Mouse (Mus musculus) heart, embryonic 13.5 days (tissue): ENCODE measurements at regions not wholly inside any gene's neighbourhood (a gene's known extent, or its start where the extent isn't known, plus 50 kb on each side); places are given as distances from the start of the nearest gene placed in this dataset.

Experiments used
- ATAC-seq: fragments of 200-750 bp; cut with Nextera tagmentation; 2 replicates; pipeline ENCODE4 v1.8.0; 2017; ENCODE audit warnings: moderate TSS enrichment; ENCODE audit not compliant: insufficient number of reproducible peaks, low FRiP score, low TSS enrichment; ENCODE audit errors: extremely low read depth
- H3K27ac ChIP-seq: fragments of 300-500 bp; sonication (generic); replicated peaks from 2 replicates; pipeline ENCODE4 v1.5.1; 2015; ENCODE audit warnings: moderate library complexity, mild to moderate bottlenecking, inconsistent platforms
- H3K27me3 ChIP-seq: fragments of 300-500 bp; sonication (generic); replicated peaks from 2 replicates; pipeline ENCODE4 v1.6.1; 2015; ENCODE audit warnings: mild to moderate bottlenecking, inconsistent platforms
- H3K36me3 ChIP-seq: fragments of 300-500 bp; sonication (generic); 2 replicates; pipeline ENCODE4 v1.6.1; 2015; ENCODE audit warnings: mild to moderate bottlenecking, inconsistent platforms
- H3K4me1 ChIP-seq: fragments of 300-500 bp; sonication (generic); 2 replicates; pipeline ENCODE4 v1.6.1; 2015; ENCODE audit warnings: inconsistent platforms
- H3K4me2 ChIP-seq: fragments of 300-500 bp; sonication (generic); 2 replicates; pipeline ENCODE4 v1.6.1; 2015; ENCODE audit warnings: inconsistent platforms, mild to moderate bottlenecking, moderate library complexity
- H3K4me3 ChIP-seq: fragments of 300-500 bp; sonication (generic); 2 replicates; pipeline ENCODE4 v1.5.1; 2015; ENCODE audit warnings: moderate library complexity, mild to moderate bottlenecking, inconsistent platforms
- H3K9ac ChIP-seq: fragments of 300-500 bp; sonication (generic); 2 replicates; pipeline ENCODE4 v1.6.1; 2015; ENCODE audit warnings: inconsistent platforms, mild to moderate bottlenecking, moderate library complexity
- H3K9me3 ChIP-seq: fragments of 300-500 bp; sonication (generic); 2 replicates; pipeline ENCODE4 v1.6.1; 2016; ENCODE audit warnings: inconsistent platforms
- WGBS: fragments of 180-500 bp; shearing (Covaris S2); methylation state at CpG from one replicate; pipeline ENCODE4 v1.1.7; 2015; ENCODE audit warnings: mixed read lengths; 5-methylcytosine and 5-hydroxymethylcytosine counted together

DNA sequence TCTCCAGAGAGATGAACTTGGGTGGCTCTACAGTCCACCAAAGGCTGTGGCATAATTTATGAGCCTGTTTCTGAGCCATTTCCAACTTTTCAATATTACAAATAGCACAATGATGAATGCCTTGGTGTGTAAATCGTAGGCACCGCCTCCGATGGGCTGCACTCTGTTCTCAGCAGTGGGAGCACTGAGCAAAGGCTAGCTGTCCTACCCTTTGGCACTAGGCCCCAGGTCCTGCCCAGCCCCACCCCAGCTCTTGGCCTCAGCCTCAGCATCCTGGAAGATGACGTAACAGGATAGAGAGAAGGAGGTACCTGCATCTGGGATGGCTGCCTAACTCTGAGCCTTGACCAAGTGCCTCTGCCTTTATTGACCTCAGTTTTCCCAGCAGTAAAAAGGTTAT is 73.4 kb upstream of the Shb start:
- H3K27me3 ChIP-seq, result 0 out of 2 replicates have a peak, but pooled peaks cover 5% of the 10 kb centered on the region
- 73% methylated on average over 4 of the region's 4 CpGs for WGBS
- no peaks in the 10 kb centered on the region for H3K36me3 ChIP-seq
- no peaks in the 10 kb centered on the region for H3K9me3 ChIP-seq
- H3K4me3 ChIP-seq, result no peak overlapping the region
- H3K9ac ChIP-seq, result no peak overlapping the region
- ATAC-seq, result no peak
- H3K4me2 ChIP-seq, result no peak overlapping the region
- no peak overlapping the region for H3K27ac ChIP-seq
- H3K4me1 ChIP-seq, result peaks cover 8% of the 10 kb centered on the region

DNA sequence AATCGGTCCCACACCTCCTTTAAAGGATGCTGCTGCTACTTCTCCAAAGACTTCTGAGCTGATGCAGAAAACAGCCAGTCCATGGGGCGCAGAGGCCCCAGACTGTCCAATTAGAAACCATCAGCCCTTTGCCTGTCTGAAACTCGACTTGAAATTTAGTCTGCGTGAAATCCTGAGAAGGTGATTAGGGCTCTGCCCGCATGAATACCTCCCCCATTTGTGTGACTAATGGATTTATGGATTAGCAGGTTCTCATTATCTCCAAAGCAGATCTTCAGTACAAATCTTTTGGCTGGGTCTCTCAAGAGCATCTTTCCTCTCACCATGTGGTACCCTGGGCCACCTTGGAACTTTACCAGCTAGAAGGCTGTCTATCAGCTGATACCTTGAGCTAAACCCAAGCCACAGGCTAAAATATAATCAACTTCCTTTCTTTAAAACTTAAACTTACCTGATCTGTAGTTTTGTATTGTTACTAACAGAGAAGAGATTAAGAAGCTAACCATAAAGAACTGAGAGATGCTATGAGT is 72.1 kb upstream of the Shb start:
- Histone ChIP-seq H3K4me1 (peaks cover 8% of the 10 kb centered on the region), H3K4me3 (no peak overlapping the region), H3K9ac (no peak overlapping the region), H3K27ac (no peak overlapping the region), H3K9me3 (no peaks in the 10 kb centered on the region), H3K27me3 (0 out of 2 replicates have a peak, but pooled peaks cover 8% of the 10 kb centered on the region), H3K36me3 (no peaks in the 10 kb centered on the region), H3K4me2 (no peak overlapping the region)
- no peak for ATAC-seq
- WGBS, result 69% methylated on average over 5 of the region's 5 CpGs

DNA sequence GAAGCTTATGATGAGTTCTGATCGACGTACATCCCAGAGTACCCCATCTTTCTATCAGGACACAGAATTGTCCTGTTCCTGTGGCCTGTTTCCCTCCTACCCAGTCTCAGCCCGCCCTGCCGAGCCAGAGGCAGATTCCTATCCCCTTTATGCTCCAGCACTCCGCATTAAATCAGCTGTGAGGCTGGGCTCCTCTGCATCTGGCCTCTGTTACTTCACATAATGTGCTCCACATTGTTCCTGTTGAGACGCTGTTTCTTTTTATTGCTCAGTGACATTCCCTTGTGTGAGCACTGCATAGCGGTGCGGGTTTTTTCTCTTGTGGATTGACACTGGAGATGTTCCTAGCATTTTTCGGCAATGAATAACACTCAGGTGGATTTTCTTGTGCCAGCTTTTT is 68.2 kb upstream of the Shb start:
- Histone ChIP-seq H3K9ac (no peak overlapping the region), H3K4me3 (no peak overlapping the region), H3K27me3 (0 out of 2 replicates have a peak, but pooled peaks cover 6% of the 10 kb centered on the region), H3K4me1 (no peaks in the 10 kb centered on the region), H3K4me2 (no peak overlapping the region), H3K36me3 (no peaks in the 10 kb centered on the region), H3K9me3 (0 out of 2 replicates have a peak, but pooled peaks cover 4% of the 10 kb centered on the region), H3K27ac (no peak overlapping the region)
- no peak for ATAC-seq
- 70% methylated on average over 9 of the region's 9 CpGs for WGBS

DNA sequence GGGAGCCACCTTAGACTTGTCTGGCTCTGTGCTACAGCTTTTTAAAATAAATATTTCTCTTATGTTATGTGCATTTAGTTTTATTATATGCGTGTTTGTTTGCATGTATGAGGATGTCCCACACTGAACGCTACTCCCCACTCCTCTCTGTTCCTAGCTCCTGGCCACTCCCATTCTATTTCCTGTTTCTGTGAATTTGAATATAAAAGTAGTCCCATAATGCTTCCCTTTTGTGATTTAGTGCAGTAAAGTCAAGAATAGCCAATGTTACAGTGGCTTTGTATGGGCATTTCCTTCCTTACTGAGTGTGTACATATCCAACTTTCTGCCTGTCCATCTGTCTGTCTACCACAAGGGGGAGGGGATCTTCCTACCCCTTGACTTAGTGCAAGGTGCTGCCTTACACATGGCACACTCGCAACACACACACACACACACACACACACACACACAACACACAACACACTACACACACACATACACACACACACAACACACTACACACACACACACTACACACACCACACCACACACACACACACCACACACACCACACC is 61.2 kb upstream of the Shb start:
- Histone ChIP-seq H3K4me2 (no peak overlapping the region), H3K4me1 (peaks cover 13% of the 10 kb centered on the region; the same call in 1 of the 2 replicates), H3K27ac (no peak overlapping the region), H3K27me3 (peaks cover 37% of the 10 kb centered on the region), H3K36me3 (no peaks in the 10 kb centered on the region), H3K4me3 (no peak overlapping the region), H3K9ac (no peak overlapping the region), H3K9me3 (0 out of 2 replicates have a peak, but pooled peaks cover 4% of the 10 kb centered on the region)
- no peak for ATAC-seq
- 75% methylated on average over 3 of the region's 3 CpGs for WGBS

DNA sequence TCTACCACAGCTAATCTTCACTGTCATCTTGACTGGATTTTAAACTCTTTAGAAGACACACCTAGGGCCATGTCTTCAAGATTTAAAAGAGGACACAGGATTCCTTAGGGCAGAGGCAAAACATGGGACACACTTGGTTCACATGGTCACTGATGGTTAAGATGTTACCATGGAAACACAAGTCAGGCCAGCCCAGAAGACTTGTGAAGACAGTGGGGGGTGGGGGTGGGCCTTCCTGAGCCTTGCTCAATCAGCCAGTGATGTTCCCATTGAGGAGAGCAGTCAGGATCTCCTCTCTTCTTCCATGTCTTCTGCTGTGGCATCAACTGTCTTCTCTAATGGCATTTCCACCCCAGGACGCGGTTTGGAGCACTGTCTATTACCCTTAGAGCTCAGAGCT is 60.5 kb upstream of the Shb start:
- WGBS, result 48% methylated on average over 2 of the region's 2 CpGs
- H3K4me2 ChIP-seq, result no peak overlapping the region
- ATAC-seq, result no peak
- peaks cover 13% of the 10 kb centered on the region; the same call in 1 of the 2 replicates for H3K4me1 ChIP-seq
- no peak overlapping the region for H3K9ac ChIP-seq
- H3K4me3 ChIP-seq, result no peak overlapping the region
- H3K27me3 ChIP-seq, result peaks cover 44% of the 10 kb centered on the region
- H3K36me3 ChIP-seq, result no peaks in the 10 kb centered on the region
- H3K9me3 ChIP-seq, result 0 out of 2 replicates have a peak, but pooled peaks cover 4% of the 10 kb centered on the region
- H3K27ac ChIP-seq, result no peak overlapping the region

DNA sequence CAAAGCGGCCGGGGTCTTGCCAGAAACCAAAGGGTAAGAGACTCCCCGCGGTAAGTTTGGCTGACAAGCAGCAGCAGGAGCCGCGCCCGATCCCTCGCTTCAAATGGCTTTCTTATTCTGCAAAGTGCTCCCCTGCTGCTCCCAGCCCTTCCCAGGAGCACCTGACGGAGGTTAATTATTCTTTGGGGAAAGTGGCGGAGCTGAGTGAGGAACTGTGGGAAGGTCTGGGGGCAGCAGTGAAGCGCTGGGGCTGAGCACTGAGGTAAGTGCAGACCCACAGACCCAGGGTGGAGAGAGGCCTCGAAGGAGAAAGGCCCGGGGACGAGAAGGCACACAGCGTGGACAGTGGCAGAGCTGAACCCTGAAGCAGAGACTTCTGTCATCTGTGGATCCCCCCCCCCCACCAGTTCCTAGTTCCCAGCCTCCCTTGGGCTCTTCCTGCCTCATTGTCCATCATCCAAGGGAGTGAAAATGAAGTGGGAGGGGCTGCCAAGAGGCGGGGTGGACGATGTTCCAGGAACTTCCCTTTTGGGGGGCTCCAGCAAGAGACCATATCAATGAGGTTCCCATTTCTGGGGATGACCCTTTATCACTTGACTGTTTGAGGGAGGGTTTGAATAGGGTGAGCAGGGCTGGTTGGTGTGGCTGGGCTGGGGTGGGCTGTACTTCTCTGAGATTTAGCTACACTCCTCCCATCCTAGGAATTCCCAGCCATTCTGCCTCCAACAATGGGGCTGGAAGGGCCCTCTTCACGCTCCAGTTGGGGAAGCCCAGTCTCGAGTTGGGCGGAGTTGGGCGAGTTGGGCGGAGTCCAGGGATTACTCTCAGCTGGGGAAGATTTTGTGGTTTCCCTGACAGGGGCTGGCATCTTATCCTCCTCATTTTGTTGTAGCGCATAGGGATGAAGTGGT is 59.4 kb upstream of the Shb start:
- no peak for ATAC-seq
- WGBS, result 7% methylated on average over 23 of the region's 23 CpGs
- H3K4me2 ChIP-seq, result peak overlapping the region; percentile 74
- peaks cover 54% of the 10 kb centered on the region for H3K27me3 ChIP-seq
- peak overlapping the region; percentile 50 for H3K4me3 ChIP-seq
- H3K36me3 ChIP-seq, result no peaks in the 10 kb centered on the region
- H3K9ac ChIP-seq, result peak overlapping the region; percentile 80
- 0 out of 2 replicates have a peak, but pooled peaks cover 8% of the 10 kb centered on the region for H3K9me3 ChIP-seq
- H3K27ac ChIP-seq, result no peak overlapping the region
- H3K4me1 ChIP-seq, result peaks cover 13% of the 10 kb centered on the region; the same call in 1 of the 2 replicates

DNA sequence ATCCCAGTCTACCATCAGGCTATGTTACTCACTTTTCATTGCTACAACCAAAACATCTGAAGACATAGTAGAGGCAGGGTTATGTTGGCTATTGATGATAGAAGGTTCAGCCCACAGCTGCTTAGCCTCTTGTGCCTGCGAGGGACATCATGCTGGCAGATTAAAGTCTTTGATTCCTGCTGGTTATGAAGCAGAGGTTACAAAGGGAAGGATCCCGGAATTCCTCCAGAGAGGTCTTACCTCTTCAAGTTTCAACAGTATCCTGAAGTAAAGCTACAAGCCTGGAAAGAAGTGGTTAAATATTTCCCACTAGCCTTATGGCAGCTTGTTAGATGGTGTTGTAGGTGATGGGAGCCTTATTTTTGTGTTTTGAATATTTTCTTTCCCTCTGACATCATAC is 58.6 kb upstream of the Shb start:
- no peak for ATAC-seq
- Histone ChIP-seq H3K36me3 (no peaks in the 10 kb centered on the region), H3K27ac (no peak overlapping the region), H3K9me3 (0 out of 2 replicates have a peak, but pooled peaks cover 7% of the 10 kb centered on the region), H3K4me3 (peak overlapping the region; percentile 50), H3K9ac (peak overlapping the region; percentile 80; the same call in 1 of the 2 replicates), H3K27me3 (peaks cover 62% of the 10 kb centered on the region), H3K4me1 (peaks cover 13% of the 10 kb centered on the region; the same call in 1 of the 2 replicates), H3K4me2 (peak overlapping the region; percentile 74)
- WGBS, result 6% methylated on average over 2 of the region's 2 CpGs

DNA sequence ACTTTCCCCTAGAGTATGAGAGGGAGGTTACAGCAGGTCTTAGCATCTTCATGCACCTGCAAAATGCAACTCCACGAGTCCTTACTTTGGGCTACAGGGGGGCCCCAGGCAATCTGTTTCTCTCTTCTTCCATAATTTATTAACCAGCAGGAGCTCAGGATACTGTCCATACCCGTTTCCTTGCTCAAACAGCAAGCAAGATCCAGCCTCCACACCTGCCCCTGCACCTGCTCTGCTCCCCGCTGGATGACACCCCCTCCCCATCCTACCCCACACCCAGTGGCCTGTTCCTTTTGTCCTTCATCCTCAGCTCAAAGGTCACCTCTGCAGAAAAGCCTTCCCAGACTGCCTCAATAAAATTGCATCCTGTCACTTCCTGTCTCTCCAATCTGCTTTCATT is 56.1 kb upstream of the Shb start:
- H3K9me3 ChIP-seq, result 0 out of 2 replicates have a peak, but pooled peaks cover 3% of the 10 kb centered on the region
- 27% methylated on average over 3 of the region's 3 CpGs for WGBS
- no peak overlapping the region for H3K27ac ChIP-seq
- no peak overlapping the region for H3K4me2 ChIP-seq
- H3K27me3 ChIP-seq, result peaks cover 81% of the 10 kb centered on the region
- H3K4me1 ChIP-seq, result peaks cover 13% of the 10 kb centered on the region; the same call in 1 of the 2 replicates
- ATAC-seq, result no peak
- H3K36me3 ChIP-seq, result no peaks in the 10 kb centered on the region
- no peak overlapping the region for H3K4me3 ChIP-seq
- H3K9ac ChIP-seq, result no peak overlapping the region

DNA sequence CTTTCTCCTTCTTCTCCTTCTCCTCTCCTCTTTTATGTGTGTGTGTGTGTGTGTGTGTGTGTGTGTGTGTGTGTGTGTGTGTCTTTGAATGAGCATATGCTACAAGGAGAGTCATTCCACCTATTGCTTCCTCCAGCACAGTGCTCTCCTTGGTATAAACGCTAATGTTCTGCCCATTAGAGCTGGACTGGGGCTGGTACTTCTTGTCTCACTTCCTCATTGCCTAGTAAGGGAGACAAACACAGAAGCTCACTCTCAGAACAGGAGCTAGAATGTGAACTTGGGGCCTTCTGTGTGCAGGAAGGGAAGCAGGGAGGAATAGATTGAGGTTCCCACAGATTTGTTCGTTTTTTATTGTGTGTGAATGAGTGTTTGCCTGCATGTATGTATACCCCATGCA is 54.9 kb upstream of the Shb start:
- Histone ChIP-seq H3K4me1 (peaks cover 24% of the 10 kb centered on the region), H3K4me2 (no peak overlapping the region), H3K9me3 (0 out of 2 replicates have a peak, but pooled peaks cover 3% of the 10 kb centered on the region), H3K9ac (no peak overlapping the region), H3K36me3 (no peaks in the 10 kb centered on the region), H3K27ac (no peak overlapping the region), H3K27me3 (peaks cover 80% of the 10 kb centered on the region), H3K4me3 (no peak overlapping the region)
- 67% methylated on average over 2 of the region's 2 CpGs for WGBS
- ATAC-seq, result no peak

DNA sequence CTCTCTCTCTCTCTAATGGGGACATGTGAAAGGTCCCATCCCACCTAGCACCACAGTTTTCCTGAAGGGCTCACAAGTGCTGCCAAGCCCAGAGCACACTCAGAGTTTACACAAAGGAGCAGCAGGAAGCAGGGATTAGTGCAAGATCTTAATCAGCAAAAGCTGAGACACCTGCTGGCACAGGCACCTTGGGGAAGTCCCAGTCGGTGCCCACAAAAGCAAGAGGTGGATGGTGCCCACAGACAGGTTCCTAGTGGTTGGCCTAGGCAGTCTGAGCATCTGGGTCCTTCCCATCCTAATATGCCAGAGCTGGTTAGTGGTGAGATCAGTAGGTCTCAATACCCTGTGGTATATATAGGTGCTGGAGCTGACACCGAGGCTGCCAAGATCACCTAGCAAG is 54.0 kb upstream of the Shb start:
- 0 out of 2 replicates have a peak, but pooled peaks cover 3% of the 10 kb centered on the region for H3K9me3 ChIP-seq
- peaks cover 18% of the 10 kb centered on the region for H3K4me1 ChIP-seq
- H3K4me2 ChIP-seq, result no peak overlapping the region
- no peak overlapping the region for H3K27ac ChIP-seq
- no peak overlapping the region for H3K9ac ChIP-seq
- WGBS, result 40% methylated on average over 2 of the region's 2 CpGs
- H3K27me3 ChIP-seq, result peaks cover 71% of the 10 kb centered on the region
- H3K4me3 ChIP-seq, result no peak overlapping the region
- H3K36me3 ChIP-seq, result no peaks in the 10 kb centered on the region
- ATAC-seq, result no peak

DNA sequence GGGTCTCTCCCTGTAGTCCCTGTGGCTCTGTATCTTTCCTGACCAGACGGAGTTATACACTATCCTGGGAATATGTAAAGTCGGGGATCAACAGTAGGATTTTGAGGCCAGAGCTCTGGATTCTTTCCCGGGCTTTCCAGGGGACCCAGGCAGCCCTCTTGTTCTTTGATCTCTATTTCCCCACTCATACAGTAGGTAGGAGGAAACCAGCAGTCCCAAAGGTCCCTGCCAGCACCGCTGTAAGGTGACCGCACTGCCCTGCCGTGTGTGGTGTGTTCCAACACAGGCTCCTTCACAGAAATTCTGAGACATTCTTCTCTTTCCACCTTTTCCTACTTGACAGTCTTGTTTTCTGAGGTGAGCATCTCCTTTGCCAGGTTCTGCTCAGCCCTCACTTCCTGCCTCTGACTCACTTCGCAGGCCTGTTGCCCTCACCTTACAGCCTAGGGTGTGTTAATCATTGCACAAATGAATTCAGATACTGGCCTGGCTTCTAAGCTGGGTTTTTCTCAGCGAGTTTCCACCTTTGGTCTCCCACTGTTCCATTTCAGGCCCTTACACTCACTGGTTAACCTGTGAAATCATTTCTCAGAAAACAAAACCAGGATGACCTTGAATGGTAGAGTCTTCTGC is 53.0 kb upstream of the Shb start:
- H3K4me3 ChIP-seq, result no peak overlapping the region
- peaks cover 12% of the 10 kb centered on the region for H3K4me1 ChIP-seq
- 0 out of 2 replicates have a peak, but pooled peaks cover 3% of the 10 kb centered on the region for H3K9me3 ChIP-seq
- no peak overlapping the region for H3K9ac ChIP-seq
- 47% methylated on average over 8 of the region's 8 CpGs for WGBS
- no peaks in the 10 kb centered on the region for H3K36me3 ChIP-seq
- peaks cover 61% of the 10 kb centered on the region for H3K27me3 ChIP-seq
- H3K4me2 ChIP-seq, result no peak overlapping the region
- ATAC-seq, result no peak
- no peak overlapping the region for H3K27ac ChIP-seq
